Mouse (Mus musculus) testis, adult 2 months (tissue): Measurements from ENCODE around the gene Cmip.

ENCODE experiments used
- CTCF ChIP-seq: fragments of 200-500 bp; IDR thresholded peaks from 2 replicates; pipeline ENCODE4 v1.5.1; 2012; ENCODE audit warnings: low read depth, mild to moderate bottlenecking, inconsistent platforms, low read length, moderate library complexity; ENCODE audit not compliant: control insufficient read depth, insufficient read depth, insufficient replicate concordance
- POLR2A ChIP-seq: fragments of 200-500 bp; IDR thresholded peaks from 2 replicates; pipeline ENCODE4 v1.6.1; 2012; ENCODE audit warnings: low read depth, mild to moderate bottlenecking, inconsistent platforms, low read length, moderate library complexity; ENCODE audit not compliant: control insufficient read depth

GRCm38 (mm10) chr8:117422343-117422742 is 165.5 kb downstream of the Cmip start:
- TF ChIP-seq CTCF: no peak
- no peak for TF ChIP-seq POLR2A
